Comparison of ENCODE assay signal across 7 mouse cellular contexts in genomic region chr7:78267461-78268007, GRCm38 (mm10).
DNase-seq lines count a peak whose midpoint lies in the region; ATAC-seq lines count a peak whose summit lies in the region.

No protein-coding gene starts in this region.

- peak; percentile 64 to 73 for DNase-seq in layer of hippocampus, postnatal 10 days (ENCODE audit: low spot score in 2 of 2)
- DNase-seq in layer of hippocampus, adult 18-20 months (ENCODE audit: low spot score in 2 of 2) = no peak
- DNase-seq in R1 (ENCODE audit: low read depth, low spot score) = peak; percentile 49
- peak; percentile 43 for DNase-seq in embryo, embryonic 11.5 days (ENCODE audit: low read depth, low spot score)
- DNase-seq in lung, postnatal 14 days = peak; percentile 7

- no peak for ATAC-seq in inflammation-experienced regulatory T-cells, adult 6 months
- ATAC-seq in erythroid progenitor cell, adult 5-6 weeks (replicated peaks; ENCODE audit: low FRiP score, poor library complexity, severe bottlenecking) = no peak

Comparison
In these comparisons a context has a peak if more than half of its experiments do, and no peak if none do; other contexts are left out.
1. DNase-seq: peak in layer of hippocampus, postnatal 10 days (2 of 2), R1 (single experiment), embryo, embryonic 11.5 days (single experiment) and lung, postnatal 14 days (single experiment); none in layer of hippocampus, adult 18-20 months (0 of 2).